Mouse (Mus musculus) embryo, embryonic 9.5 days (tissue): Measurements from ENCODE around the gene Dcaf17.
A peak's percentile ranks its signal among the peaks of the same experiment; 100 is the strongest.

Experiments
- DNase-seq: peaks from one replicate; pipeline ENCODE4 v3.0.0-alpha.2; 2017; ENCODE audit errors: extremely low spot score

Dcaf17 gene

GRCm38 (mm10) chr2:71055300-71056114 lies at the start of gene Dcaf17, which contains the start of gene Mettl8:
Dcaf17 (plus strand) TSS chr2:71055328.
Mettl8 (minus strand) TSS chr2:71055583.
- DNase-seq = peak; percentile 96

- DNase-seq = no peak
Observed at GRCm38 (mm10) chr2:71011816-71012215, 43.3 kb upstream of the Dcaf17 start.

- no peak for DNase-seq
Observed at GRCm38 (mm10) chr2:71013521-71013920, 41.6 kb upstream of the Dcaf17 start.

GRCm38 (mm10) chr2:71019277-71019676 lies 35.9 kb upstream of the Dcaf17 start:
- no peak for DNase-seq

- no peak for DNase-seq
Observed at GRCm38 (mm10) chr2:71019704-71020375, 35.3 kb upstream of the Dcaf17 start.

- no peak for DNase-seq
Observed at GRCm38 (mm10) chr2:71020674-71021073, 34.5 kb upstream of the Dcaf17 start.

GRCm38 (mm10) chr2:71022991-71023390 lies 32.1 kb upstream of the Dcaf17 start:
- no peak for DNase-seq

- DNase-seq = no peak
Observed at GRCm38 (mm10) chr2:71023986-71024385, 31.1 kb upstream of the Dcaf17 start.

- no peak for DNase-seq
Observed at GRCm38 (mm10) chr2:71025576-71026315, 29.4 kb upstream of the Dcaf17 start.

GRCm38 (mm10) chr2:71026787-71027186 lies 28.3 kb upstream of the Dcaf17 start:
- peak; percentile 59 for DNase-seq

GRCm38 (mm10) chr2:71027631-71028030 lies 27.5 kb upstream of the Dcaf17 start:
- no peak for DNase-seq

- no peak for DNase-seq
Observed at GRCm38 (mm10) chr2:71030663-71031062, 24.5 kb upstream of the Dcaf17 start.

GRCm38 (mm10) chr2:71031973-71032794 lies 22.9 kb upstream of the Dcaf17 start:
- no peak for DNase-seq

GRCm38 (mm10) chr2:71033014-71033413 lies 22.1 kb upstream of the Dcaf17 start:
- no peak for DNase-seq

GRCm38 (mm10) chr2:71033987-71034386 lies 21.1 kb upstream of the Dcaf17 start:
- DNase-seq = no peak

GRCm38 (mm10) chr2:71037447-71037846 lies 17.7 kb upstream of the Dcaf17 start:
- DNase-seq = no peak

GRCm38 (mm10) chr2:71039522-71040121 lies 15.5 kb upstream of the Dcaf17 start:
- DNase-seq = peak; percentile 68

- DNase-seq = no peak
Observed at GRCm38 (mm10) chr2:71046151-71046550, 9.0 kb upstream of the Dcaf17 start.

- DNase-seq = no peak
Observed at GRCm38 (mm10) chr2:71046751-71047320, 8.3 kb upstream of the Dcaf17 start.

- DNase-seq = no peak
Observed at GRCm38 (mm10) chr2:71048896-71049295, 6.2 kb upstream of the Dcaf17 start.

GRCm38 (mm10) chr2:71050511-71050910 lies 4.6 kb upstream of the Dcaf17 start:
- no peak for DNase-seq
